Mouse (Mus musculus) G1E (cell line): ENCODE results near the gene Pfkm.

Source experiments
- CTCF ChIP-seq: IDR thresholded peaks from 2 replicates; pipeline ENCODE4 v1.5.1; 2012; ENCODE audit warnings: low read depth, low read length, inconsistent platforms, mixed read lengths
- GATA1 ChIP-seq: IDR thresholded peaks from 2 replicates; pipeline ENCODE4 v1.6.1; 2012; ENCODE audit warnings: borderline replicate concordance, low read length, inconsistent platforms, mixed read lengths
- TAL1 ChIP-seq: conservative IDR thresholded peaks from 2 replicates; pipeline ENCODE4 v1.6.1; 2012; ENCODE audit warnings: low read depth, low read length, inconsistent platforms, mixed read lengths

DNA sequence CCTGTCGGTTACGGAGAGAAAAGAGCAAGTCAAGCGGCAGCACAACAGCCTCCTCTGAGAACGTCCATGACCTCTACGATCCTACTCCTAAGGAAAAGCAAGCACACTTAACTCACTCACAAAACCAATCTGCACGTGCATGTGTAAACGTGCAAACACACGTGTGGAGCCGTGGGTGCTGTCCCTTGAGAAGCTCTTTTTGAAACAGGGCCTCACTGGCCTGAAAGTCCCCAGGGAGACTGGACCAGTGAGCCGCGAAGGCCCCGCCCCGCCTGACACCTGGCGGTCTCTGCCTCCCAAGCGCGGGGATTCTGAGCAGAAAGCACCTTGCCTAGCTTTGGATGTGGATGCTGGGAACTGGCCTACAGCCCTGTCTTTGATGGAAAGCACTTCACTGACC lies 17.4 kb upstream of the Pfkm start:
- TF ChIP-seq CTCF (no peak), GATA1 (no peak), TAL1 (no peak)
